Mouse (Mus musculus) kidney, adult 18-20 months (tissue): ENCODE data around the gene Trak1.
A peak's percentile ranks its signal among the peaks of the same experiment; 100 is the strongest.

Experiments
- DNase-seq: peaks from one replicate; pipeline ENCODE4 v3.0.0; 2021

Gene Trak1

GRCm38 (mm10) chr9:121349111-121349510 lies 51.8 kb downstream of the Trak1 start:
- no peak for DNase-seq

DNA sequence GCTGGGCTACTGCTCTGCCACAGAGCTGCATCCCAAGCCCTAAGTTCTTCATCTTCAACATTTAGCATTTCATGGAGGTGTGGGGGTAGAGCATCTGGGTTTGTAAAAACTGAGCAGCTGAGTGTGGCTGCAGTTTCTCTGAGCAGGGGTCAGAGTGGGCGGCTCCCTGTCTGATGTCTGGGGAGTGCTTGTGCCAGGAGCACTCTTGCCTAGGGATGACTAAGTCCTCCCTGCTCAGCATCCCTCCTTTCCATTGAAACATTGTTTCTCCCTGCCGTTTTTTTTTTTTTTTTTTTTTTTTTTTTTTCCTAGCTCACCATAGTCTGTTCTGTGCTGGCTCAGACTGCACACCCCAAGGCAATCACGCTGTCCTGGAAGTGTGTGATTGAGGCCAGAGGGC lies 53.3 kb downstream of the Trak1 start:
- no peak for DNase-seq

- no peak for DNase-seq
These were observed 54.2 kb downstream of the Trak1 start for GRCm38 (mm10) chr9:121351388-121352078.

GRCm38 (mm10) chr9:121352131-121352606 lies 54.9 kb downstream of the Trak1 start:
- peak; percentile 62 for DNase-seq

GRCm38 (mm10) chr9:121352726-121353125 lies 55.4 kb downstream of the Trak1 start:
- DNase-seq, result no peak

DNA sequence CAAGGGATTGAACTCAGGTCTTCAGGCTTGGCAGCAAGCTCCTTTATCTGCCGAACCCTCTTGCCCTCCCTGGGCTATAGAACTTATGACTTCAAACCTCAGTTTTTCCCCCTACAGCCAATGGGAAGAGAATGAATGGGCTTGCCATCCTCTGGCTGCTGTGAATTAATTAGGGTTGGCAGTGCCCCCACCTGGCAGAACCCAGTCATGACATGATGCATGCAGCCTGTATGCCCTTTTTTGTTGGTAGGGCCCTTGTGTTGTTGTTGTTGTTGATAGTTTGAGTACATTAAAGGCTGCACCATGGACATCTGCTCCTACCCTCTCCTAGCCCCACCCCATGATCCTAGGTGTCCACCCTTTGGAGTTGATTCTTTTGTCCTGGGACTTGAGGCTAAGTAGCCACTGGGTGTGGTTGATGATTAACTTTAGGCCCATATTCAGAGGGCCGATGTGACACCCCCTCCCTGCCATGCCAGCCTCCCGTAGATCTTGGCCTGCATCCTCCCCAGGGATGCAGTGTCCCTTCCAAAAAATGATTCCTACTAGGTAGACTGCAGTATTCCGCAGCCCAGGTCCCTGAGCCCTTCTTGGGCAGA lies 57.6 kb downstream of the Trak1 start:
- peak; percentile 68 for DNase-seq

GRCm38 (mm10) chr9:121355431-121356141 lies 58.3 kb downstream of the Trak1 start:
- peak; percentile 58 for DNase-seq

DNA sequence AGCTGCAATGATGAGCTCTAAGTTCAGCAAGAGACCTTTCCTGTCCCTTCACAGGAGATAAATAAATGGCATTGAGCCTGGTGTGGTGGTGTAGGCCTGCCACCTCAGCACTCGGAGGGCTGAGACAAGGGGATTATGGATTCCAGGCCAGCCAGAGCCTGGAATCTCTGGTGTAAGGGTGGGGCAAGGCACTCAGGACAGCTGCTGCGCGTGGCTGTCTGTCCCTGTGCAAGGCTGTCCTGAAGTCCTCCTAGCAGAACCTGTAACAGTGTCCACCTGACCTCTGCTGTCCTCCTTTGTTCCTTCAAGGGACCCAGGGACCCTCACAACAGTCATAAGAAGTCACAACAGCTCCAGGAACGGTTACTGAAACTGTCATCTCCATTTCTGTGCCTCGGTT lies 59.8 kb downstream of the Trak1 start:
- no peak for DNase-seq

- peak; percentile 40 for DNase-seq
These were observed 60.4 kb downstream of the Trak1 start for GRCm38 (mm10) chr9:121357582-121358275.

DNA sequence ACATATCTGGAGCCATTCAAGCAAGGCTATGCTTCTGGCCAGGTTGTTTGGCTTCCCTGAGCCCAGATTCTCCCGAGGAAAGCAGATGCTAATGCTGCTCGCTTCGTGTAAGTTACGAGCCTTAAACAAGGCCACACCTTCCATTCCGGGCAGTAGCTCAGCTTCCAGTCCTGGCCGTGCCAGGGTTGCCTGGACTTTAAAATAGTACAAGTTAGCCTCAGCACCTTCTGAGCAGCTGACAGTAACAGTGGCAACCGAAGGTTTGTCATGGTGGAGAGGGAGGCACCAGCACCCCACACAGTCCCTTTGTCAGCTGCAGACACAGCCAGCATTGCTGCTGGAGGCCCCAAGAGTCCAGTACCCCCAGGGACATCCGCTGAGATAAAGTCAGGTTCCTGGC lies 61.1 kb downstream of the Trak1 start:
- DNase-seq, result peak; percentile 44

DNA sequence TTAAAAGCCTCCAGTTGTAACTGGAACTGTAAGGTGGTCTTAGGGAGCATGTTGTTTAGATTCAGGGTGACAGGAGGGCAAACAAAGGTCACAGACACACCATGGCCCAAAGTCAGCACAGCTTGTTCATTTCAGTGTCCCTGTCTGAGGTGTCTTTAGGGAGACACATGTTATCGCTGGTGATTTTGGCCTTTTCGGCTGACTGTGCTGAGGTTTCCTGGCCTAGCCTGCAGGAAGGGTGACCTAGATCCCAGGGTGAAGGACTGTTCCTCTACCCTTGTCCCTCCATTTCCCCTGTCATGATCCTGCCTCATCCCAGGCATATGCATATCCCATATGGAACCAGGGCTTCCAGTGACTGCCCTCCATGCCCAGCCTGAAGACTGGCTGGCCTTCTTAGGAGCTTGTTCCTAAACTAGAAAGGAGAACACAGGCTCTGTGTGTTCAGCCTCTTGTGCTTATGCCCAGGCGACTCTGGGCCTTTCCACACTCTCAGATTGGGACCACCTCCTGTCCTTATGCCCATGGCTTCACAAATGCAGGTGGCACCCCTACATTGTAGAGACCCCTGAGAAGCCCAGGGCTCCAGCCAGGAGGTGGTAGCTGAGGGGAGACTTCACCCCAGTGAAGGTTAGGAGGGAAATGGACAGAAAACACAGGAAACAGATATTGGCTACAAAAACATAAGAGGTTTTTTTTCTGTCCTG lies 62.1 kb downstream of the Trak1 start:
- no peak for DNase-seq

DNA sequence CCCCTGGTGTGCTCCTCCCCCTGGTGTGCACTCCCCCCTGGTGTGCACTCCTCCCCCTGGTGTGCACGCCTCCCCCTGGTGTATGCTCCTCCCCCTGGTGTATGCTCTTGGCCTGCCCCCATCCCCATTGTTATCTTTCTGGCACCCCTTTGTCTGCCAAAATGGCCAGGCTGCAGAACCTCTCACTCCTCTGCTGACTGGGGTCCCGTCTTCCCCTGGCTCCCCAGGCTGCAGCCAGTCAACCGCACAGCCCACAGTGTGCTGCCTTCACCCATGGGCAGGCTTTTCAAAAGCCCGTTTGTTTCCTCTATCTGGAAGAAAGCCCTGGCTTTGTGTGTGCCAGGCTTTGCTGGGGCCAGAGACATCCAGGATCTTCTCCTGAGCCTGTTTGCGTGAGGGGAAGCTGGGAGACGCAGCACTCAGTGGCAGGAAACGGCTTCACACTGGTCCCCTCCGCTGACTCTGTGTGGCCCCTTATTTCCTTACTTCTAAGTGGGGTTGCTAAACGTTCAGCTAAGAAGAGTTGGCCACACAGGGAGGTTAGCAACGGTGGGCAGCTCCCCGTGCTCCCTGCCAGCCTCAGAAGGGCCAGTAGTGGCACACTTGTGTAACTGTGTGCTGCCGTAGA lies 63.1 kb downstream of the Trak1 start:
- no peak for DNase-seq

DNA sequence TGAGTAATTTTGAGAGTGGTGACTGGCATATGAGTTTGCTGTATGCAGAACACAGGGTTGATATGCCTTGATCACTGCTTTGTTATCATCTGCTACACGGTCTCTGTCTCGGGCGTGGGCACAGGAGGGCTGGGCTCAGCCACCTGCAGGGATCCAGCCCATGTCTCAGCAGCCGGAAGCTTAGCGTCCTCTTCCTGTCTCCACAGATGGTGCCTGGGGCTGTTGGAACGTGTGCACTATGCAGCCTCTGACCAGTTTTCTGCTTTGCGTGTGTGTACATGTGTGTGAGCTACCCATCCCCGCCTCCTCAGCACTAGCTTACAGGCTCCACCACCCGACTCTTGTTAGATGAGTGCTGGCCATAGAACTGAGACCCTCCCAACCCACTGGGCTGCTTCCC lies 63.7 kb downstream of the Trak1 start:
- no peak for DNase-seq

GRCm38 (mm10) chr9:121363932-121364331 lies 66.6 kb downstream of the Trak1 start:
- DNase-seq, result no peak

- peak; percentile 77 for DNase-seq
These were observed 69.0 kb downstream of the Trak1 start for GRCm38 (mm10) chr9:121366135-121366863.

GRCm38 (mm10) chr9:121366864-121367245 lies 69.6 kb downstream of the Trak1 start:
- DNase-seq, result no peak

GRCm38 (mm10) chr9:121369573-121369972 lies 72.3 kb downstream of the Trak1 start:
- DNase-seq, result no peak

GRCm38 (mm10) chr9:121371346-121371891 lies 74.1 kb downstream of the Trak1 start:
- DNase-seq, result peak; percentile 67

DNA sequence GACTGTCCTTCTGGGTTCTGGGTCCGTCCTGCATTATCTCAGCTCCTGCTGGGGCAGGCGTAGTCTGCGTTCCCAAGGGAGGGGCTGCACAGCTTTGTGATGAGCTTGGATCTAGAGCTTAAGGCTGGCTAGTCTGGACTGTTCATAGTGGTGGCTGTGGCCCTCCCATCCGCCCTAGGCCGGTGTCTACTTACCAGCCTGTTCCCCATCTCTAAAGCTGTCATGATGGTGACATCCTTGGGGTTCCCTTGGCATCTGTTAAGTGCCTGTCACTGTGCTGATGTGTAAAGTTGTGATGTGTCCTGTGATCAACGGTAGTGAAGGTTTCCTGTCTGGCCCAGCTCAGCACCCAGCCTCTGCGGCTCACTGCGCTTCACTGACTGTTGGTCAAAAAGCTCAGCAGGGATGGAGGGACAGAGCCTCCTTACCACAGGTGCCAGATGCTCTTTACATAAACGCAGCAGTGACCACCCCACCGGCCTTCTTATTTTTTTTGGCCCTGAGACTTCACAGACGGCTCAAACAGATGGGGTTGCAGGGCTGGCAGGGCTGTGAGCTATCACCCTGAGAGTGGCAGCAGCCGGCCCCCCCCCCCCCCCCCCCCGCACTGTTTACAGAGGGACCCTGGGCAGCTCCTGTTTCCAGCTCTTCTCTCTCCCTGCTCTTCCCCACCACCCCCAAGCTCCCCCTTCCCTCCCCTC lies 74.8 kb downstream of the Trak1 start:
- no peak for DNase-seq

- DNase-seq, result no peak
These were observed 75.8 kb downstream of the Trak1 start for GRCm38 (mm10) chr9:121373107-121373506.

DNA sequence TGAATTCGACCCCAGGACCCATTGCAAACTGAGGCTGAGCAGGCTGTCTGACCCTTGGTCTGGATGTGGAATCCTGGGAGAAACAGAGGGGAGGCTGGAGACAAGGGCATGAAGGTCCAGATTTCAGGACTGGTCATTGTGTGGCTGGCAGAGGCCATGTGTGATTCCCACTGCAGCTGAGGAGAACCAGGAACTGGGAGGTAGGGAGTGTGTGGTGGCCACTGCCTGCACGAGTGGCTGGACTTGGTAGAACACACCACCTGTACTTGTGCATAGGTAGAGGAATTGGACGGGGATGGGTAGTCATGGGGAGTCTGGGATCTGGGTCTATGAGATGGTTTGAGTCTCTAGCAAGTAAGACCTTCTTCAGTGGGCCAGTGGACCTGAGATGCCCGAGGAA lies 76.2 kb downstream of the Trak1 start:
- DNase-seq, result no peak
